Comparison of ENCODE assay signal across 29 mouse cellular contexts in the genomic region with DNA sequence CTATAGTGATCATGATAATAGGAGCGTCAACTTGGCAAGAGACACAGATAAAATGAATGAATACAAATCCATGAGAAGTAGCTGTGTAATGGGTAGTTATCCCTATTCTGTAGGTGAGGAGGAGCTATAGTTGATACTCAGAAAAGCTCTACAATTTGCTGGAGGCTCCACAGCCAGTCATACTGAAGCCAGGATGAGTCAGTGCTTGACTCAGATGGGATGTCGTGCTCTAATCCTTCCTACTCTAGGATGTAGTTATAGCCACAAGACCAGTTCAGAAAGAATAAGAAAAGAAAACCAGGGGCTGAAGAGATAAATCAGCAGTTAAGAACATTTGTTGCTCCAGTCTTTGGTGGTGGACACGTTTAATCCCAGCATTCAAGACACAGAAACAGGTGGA. TPM values are rescaled to one million over a fixed set of nuclear protein-coding genes. Genes with fewer than 3 reads are reported as not detected.
DNase-seq lines count a peak whose midpoint lies in the region; ATAC-seq and TF ChIP-seq lines count a peak whose summit lies in the region.
"Had no signal": no experiment of that assay in that cellular context is flagged by ENCODE, and none has a peak within 500 bp of the region (broad histone marks: within the 10 kb centered on the region; RNA-seq: fewer than 3 reads in every experiment).

No protein-coding gene starts in this region.

- intact Hi-C loops in gastrocnemius, adult 2 months (cut with DNase I) = loop anchor here (5.0 to 10.0 kb wide), 2 partner anchors 40 to 267 kb away; no protein-coding TSS in a partner anchor

- ATAC-seq in frontal cortex, adult (ENCODE audit: low TSS enrichment) = peak; percentile 65; the same call in 1 of the 2 replicates
- ATAC-seq: forebrain, embryonic 13.5 days; forebrain, embryonic 16.5 days; hindbrain, postnatal 0 days; inflammation-experienced regulatory T-cells, adult 6 months; intestine, embryonic 16.5 days had no signal

- no peak for DNase-seq in frontal cortex, postnatal 10 days (ENCODE audit: low spot score in 2 of 2)
- DNase-seq in 416B (ENCODE audit: low read depth) = peak; percentile 32
- no peak for DNase-seq in urinary bladder, postnatal 14 days (ENCODE audit: low spot score)
- no peak for DNase-seq in thymus, postnatal 10 days (ENCODE audit: low spot score in 2 of 2)
- DNase-seq in gastrocnemius, adult 2 months = no peak
- DNase-seq: adrenal gland, postnatal 10 days; cerebellum, adult 11-12 months; cerebellum, adult 8-10 months; cerebellum, postnatal 14 days; gastrocnemius, postnatal 10 days; gastrocnemius, postnatal 36 days; heart, adult 2 months; heart, postnatal 14 days; heart, postnatal 4 days had no signal

- TF ChIP-seq CTCF in bone marrow macrophage, adult 2 months (IDR thresholded peaks at IDR 0.05; ENCODE audit: low read depth, low read length) = no peak
- TF ChIP-seq CTCF in gastrocnemius, adult 2 months (IDR thresholded peaks at IDR 0.05) = no peak

- H3K4me3 ChIP-seq in bone marrow macrophage, adult 2 months (ENCODE audit: insufficient read depth, low read length) = no peak overlapping the region
- no peak overlapping the region for H3K4me3 ChIP-seq in gastrocnemius, adult 2 months
- H3K4me3 ChIP-seq: forebrain, embryonic 10.5 days; forebrain, embryonic 13.5 days; heart, adult 2 months; heart, embryonic 10.5 days; heart, embryonic 13.5 days had no signal

- no peak for TF ChIP-seq POLR2A in bone marrow macrophage, adult 2 months (IDR thresholded peaks at IDR 0.05; ENCODE audit: borderline replicate concordance, low read depth, low read length)

- peak overlapping the region; percentile 44 for H3K27ac ChIP-seq in bone marrow macrophage, adult 2 months (ENCODE audit: insufficient read depth, low read depth, low read length)
- H3K27ac ChIP-seq in gastrocnemius, adult 2 months = no peak overlapping the region
- H3K27ac ChIP-seq: forebrain, embryonic 10.5 days; forebrain, embryonic 13.5 days; heart, adult 2 months; heart, embryonic 10.5 days; heart, embryonic 13.5 days; hindbrain, embryonic 14.5 days; hindbrain, postnatal 0 days had no signal

- H3K4me1 ChIP-seq in bone marrow macrophage, adult 2 months (ENCODE audit: control insufficient read depth, insufficient read depth, low read length) = peaks cover 44% of the 10 kb centered on the region
- H3K4me1 ChIP-seq: forebrain, embryonic 13.5 days; heart, embryonic 10.5 days; heart, embryonic 13.5 days had no signal

RNA-seq across cellular contexts. Expression of a gene that starts 2.4 kb away (rescaled TPM):
- not detected in 2 replicates for polyA plus RNA-seq in bone marrow macrophage, adult 2 months (2012; ENCODE audit: insufficient read depth, insufficient read length, missing spikeins)
- total RNA-seq in gastrocnemius, adult 2 months (2021) = not detected
- total RNA-seq: adrenal gland, postnatal 10 days; adrenal gland, postnatal 36 days; gastrocnemius, postnatal 10 days; gastrocnemius, postnatal 36 days; granulocyte monocyte progenitor cell, adult 5-6 weeks; heart, adult 2 months; heart, postnatal 4 days; hindbrain, postnatal 0 days had no signal
- polyA plus RNA-seq: brain, embryonic 14.5 days; G1E had no signal

RNA-seq across cellular contexts. Expression of a gene that starts 42.5 kb away (rescaled TPM):
- 68.4 and 72.6 TPM in 2 replicates for polyA plus RNA-seq in bone marrow macrophage, adult 2 months (2012; ENCODE audit: insufficient read depth, insufficient read length, missing spikeins)
- total RNA-seq in gastrocnemius, adult 2 months (2021) = 10 to 100 TPM; 30.3 to 44.8 TPM

RNA-seq across cellular contexts. Expression of a gene that starts 47.5 kb away (rescaled TPM):
- 32.4 and 32.9 TPM in 2 replicates for polyA plus RNA-seq in bone marrow macrophage, adult 2 months (2012; ENCODE audit: insufficient read depth, insufficient read length, missing spikeins)
- total RNA-seq in gastrocnemius, adult 2 months (2021) = 10 to 100 TPM; 69.3 to 82.9 TPM

RNA-seq across cellular contexts. Expression of a gene that starts 48.4 kb away (rescaled TPM):
- polyA plus RNA-seq in bone marrow macrophage, adult 2 months (2012; ENCODE audit: insufficient read depth, insufficient read length, missing spikeins) = 66.4 and 75.4 TPM in 2 replicates
- 10 to 100 TPM; 53.5 to 66.1 TPM for total RNA-seq in gastrocnemius, adult 2 months (2021)
